Mouse (Mus musculus) adrenal gland, postnatal 14 days (tissue): ENCODE measurements around the gene Itpa. TPM values are rescaled to one million over a fixed set of nuclear protein-coding genes. Genes with fewer than 3 reads are reported as not detected.
"Not testable (repeated sequence)": the region's sequence is repeated elsewhere in the genome, so short reads cannot be mapped to it uniquely, and the experiment has no call there.

Source experiments
- DNase-seq: peaks from one replicate; pipeline ENCODE4 v3.0.0; 2021; ENCODE audit warnings: mixed read lengths
- long read RNA-seq, 2 experiments: library from polyadenylated mRNA; stranded (forward); transcript quantifications; one replicate each; pipeline ENCODE4 v2.0.0; 2021
- total RNA-seq: library from RNA; stranded (reverse); gene quantifications from 2 replicates; pipeline ENCODE4 v1.2.3, GENCODE M21; 2021

Gene Itpa
- total RNA-seq = 27.0 and 28.9 TPM in 2 replicates
- long read RNA-seq, experiment 1, transcript Itpa-201 (8 exons, 1,390 nt) = major isoform, 37 of 46 reads
- long read RNA-seq, experiment 1, partial matches to known transcripts = 3 of 46 reads
- long read RNA-seq, experiment 1, other reads (novel, unspliced or antisense) = 6 of 46 reads
- long read RNA-seq, experiment 2, transcript Itpa-201 (8 exons, 1,390 nt) = major isoform, 37 of 42 reads
- long read RNA-seq, experiment 2, partial matches to known transcripts = 4 of 42 reads
- long read RNA-seq, experiment 2, other reads (novel, unspliced or antisense) = 1 of 42 reads

- peak; percentile 93 for DNase-seq
Observed at GRCm38 (mm10) chr2:130667559-130667958, at the start of gene Itpa. Gene Itpa (plus strand): TSS chr2:130667610.

DNA sequence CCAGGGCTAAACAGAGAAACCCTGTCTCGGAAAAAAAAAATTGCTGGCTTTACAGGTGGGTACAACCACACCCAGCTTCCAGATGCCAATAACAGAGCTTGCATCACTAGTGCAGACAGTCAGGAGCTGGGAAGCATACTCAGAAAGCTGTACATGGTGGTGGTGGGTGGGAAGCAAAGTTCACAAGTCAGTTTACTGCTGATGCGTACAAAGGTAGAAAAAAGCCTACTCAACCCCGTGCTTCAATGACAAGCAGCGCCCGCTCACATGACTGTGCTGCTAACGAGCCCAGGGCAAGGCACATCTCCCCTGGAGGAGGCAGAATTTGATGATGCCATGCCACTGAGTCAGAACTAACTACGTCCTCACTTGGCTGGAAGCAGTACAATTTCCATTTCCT is 48.4 kb upstream of the Itpa start:
- no peak for DNase-seq

DNA sequence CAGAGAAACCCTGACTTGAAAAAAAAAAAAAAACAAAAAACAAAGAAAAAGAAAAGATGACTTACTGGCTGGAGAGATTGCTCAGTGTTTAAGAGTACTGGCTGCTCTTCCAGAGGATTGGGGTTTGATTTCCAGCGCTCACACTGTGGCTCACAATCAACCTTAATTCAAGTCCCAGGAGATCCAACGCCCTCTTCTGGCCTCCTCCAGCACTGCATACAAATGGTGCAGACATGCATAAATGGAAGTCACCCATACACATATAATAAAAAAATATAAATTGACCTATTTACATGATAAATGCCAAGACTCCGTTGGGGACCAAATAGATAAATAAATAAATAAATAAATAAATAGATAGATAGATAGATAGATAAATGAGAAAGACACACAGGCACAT is 39.0 kb upstream of the Itpa start:
- peak; percentile 35 for DNase-seq

- DNase-seq = no peak
Observed at GRCm38 (mm10) chr2:130629080-130629838, 38.2 kb upstream of the Itpa start.

- peak; percentile 94 for DNase-seq
Observed at GRCm38 (mm10) chr2:130629839-130630203, 37.6 kb upstream of the Itpa start, which contains the start of the genes Fastkd5 and Ubox5. Gene Fastkd5 (minus strand): TSS chr2:130630027. Gene Ubox5 (minus strand): TSS chr2:130630038.

- no peak for DNase-seq
Observed at GRCm38 (mm10) chr2:130632416-130632815, 35.0 kb upstream of the Itpa start.

GRCm38 (mm10) chr2:130632887-130633675 is 34.3 kb upstream of the Itpa start:
- no peak for DNase-seq

- peak; percentile 31 for DNase-seq
Observed at GRCm38 (mm10) chr2:130634006-130634738, 33.2 kb upstream of the Itpa start.

DNA sequence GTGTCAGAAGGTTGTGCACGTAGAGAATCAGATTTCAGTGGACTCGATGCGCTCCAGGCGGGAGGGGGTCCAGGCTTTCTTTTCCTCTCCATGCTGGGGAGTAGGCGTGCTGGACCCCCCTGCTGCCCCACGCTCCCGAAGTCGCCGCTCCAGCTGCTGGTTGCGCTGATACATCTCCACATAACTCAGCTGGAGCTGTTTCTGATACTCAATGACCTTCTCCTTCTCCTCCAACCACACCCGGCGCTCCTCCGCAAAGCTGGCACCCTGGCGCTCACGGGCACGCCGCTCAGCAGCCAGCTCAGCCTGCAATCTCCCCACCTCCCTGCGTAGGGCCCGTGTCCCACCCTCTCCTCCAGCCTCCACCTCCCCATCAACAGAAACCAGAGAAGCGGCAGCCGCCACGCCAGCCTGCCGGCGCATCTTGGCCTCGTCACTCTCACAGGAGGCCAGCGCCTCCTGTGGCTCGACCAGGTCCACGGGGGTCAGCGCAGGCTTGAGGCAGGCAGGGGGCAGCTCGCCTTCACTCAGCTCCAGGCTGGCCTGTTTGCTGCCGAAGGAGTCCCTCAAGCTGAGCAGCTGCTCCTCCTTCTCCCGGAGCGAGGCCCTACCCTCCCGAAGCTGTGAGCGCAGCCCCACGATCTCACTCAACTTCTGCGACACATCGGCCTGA is 32.5 kb upstream of the Itpa start:
- DNase-seq = peak; percentile 50

GRCm38 (mm10) chr2:130635847-130636246 is 31.6 kb upstream of the Itpa start:
- no peak for DNase-seq

DNA sequence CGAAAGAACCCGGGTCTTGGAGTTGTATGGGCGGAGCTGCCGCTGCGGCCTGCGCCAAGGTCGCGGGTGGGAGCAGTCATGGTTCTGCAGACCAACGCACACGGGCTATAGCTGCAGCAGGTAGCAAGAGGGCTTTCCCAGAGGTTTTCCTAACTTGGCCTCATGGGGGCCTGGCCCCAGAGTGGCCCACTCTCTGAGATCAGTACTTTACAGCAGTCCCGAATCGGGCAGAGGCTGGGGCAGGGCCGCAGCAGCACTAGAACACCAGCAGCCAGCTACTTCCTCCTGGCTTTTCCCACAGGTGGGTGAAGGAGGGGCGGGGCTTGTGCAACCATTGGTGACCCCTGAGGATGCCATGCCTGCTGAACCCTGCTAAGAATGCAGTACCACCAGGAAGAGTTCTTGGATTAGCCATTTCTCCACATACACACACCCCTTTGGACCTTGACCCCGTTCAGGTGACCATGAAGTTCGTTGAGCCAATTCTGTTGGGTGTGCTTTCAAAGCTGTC is 29.3 kb upstream of the Itpa start:
- peak; percentile 56 for DNase-seq

- no peak for DNase-seq
Observed at GRCm38 (mm10) chr2:130639276-130639675, 28.1 kb upstream of the Itpa start.

DNA sequence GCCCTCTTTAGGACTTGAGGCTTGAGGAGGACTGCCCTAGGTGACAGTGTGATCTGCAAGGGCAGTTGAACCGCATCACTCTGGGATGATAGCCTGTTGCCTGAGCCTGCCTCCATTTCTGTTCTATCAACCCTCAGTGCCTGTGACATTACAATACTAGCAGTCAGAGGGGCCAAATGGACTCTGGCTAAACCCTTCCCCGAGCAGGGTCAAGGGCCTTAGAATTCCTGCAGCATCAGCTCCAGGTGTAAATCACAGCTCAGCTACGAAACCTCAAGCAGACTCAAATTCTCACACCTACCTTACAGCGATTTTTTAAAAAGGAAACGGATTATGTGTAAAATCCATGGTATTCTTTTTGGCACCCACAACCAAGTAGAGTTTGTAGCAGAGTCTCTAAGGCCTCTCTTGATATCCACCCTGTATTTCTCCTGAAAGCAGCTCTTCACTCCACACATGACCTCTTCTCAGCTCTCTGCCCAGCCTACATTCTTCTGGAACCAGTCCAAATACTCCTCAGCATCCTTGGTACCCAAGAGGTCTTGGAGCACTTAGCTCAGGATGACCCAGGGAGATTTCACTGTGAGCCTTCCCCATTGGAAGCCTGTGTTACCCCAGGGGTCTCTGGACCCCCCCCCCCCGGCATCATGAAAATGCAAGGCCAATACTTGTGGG is 25.9 kb upstream of the Itpa start:
- no peak for DNase-seq

GRCm38 (mm10) chr2:130642197-130642660 is 25.2 kb upstream of the Itpa start:
- DNase-seq = no peak

DNA sequence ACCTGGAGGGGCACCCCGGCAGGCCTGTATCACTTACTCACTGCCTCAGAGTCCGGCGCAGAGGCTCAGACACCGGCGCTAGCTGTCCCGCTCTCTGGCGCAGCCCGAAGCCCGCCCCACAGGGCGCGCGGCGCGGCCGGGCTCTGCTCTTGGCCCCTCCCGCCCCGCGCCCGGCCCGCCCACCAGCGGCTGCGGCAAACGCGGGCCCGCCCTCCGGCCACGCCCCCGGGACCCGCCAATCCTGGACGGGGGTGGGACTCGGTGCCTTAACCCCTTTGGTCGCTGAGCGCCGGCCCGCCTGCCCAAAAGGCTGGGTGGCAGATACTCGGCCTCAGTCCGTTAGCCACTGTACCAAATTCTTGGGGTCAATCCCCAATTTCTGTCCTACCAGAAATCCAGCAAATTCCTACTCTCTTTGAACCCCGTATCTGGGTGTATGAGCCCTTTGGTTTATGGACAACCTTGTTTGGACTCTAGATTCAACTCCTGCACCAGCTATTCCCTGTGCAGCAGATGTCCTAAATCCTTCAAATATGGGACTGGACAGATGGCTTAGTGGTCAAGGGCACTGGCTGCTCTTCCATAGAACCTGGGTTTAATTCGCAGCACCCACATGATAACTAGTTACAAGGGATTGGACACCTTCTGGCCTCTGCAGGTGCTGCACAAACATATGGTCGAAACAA is 24.6 kb upstream of the Itpa start, which contains the start of gene Lzts3:
Gene Lzts3 (minus strand): TSS at position 120 of the 686 bp plus-strand sequence.
- peak; percentile 98 for DNase-seq

DNA sequence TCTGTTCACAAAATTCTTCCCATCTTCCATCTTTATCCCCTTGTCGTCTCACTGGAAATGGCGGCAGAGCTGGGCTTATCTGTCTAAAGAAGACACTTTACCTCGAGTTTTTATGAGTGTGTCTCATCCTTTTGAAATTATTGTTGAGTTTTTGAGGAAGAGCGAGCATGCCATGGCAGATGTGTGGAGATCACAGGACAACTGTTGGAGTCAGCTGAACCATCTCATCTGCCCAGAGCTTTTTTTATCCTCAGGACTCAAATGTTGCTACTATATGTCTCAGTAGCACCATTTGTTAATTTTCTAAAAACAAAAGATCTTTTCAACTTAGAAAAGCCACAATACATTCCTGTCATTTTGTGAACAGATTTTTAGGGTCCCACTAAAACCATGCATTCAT is 22.2 kb upstream of the Itpa start:
- DNase-seq = no peak

GRCm38 (mm10) chr2:130649028-130649427 is 18.4 kb upstream of the Itpa start:
- DNase-seq = not testable (repeated sequence)

- DNase-seq = no peak
Observed at GRCm38 (mm10) chr2:130653303-130653702, 14.1 kb upstream of the Itpa start.

DNA sequence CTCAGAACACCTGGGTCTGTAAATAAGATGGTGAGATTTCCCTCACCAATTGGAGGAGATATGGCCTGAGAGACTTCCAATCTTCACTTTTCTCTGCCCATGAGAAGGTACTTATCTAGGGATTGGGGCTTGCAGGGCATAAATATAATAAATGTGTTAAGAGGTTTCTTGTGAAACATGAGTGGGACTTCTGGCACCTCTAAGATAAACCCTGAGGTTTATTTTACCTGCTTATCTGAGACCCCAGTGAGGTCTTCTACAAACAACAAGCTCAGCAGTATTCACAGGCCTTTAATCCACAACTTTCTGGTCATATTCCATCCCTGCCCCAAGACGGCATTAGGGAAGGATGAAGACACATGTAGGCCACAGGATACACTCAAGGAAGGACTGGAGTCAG is 13.7 kb upstream of the Itpa start:
- DNase-seq = no peak
